Mouse (Mus musculus) limb, embryonic 12.5 days (tissue): Measurements from ENCODE around the gene Myo5c. TPM values are rescaled to one million over a fixed set of nuclear protein-coding genes. Genes with fewer than 3 reads are reported as not detected.

Source experiments
- ATAC-seq: fragments of 200-750 bp; cut with Nextera tagmentation; 2 replicates; pipeline ENCODE4 v1.8.0; 2017; ENCODE audit warnings: low read depth, moderate TSS enrichment; ENCODE audit not compliant: insufficient number of reproducible peaks, insufficient read depth, low FRiP score, low TSS enrichment
- H3K27ac ChIP-seq: fragments of 300-500 bp; sonication (generic); 2 replicates; pipeline ENCODE4 v1.5.1; 2016; ENCODE audit warnings: mild to moderate bottlenecking, moderate library complexity
- H3K27me3 ChIP-seq: fragments of 300-500 bp; sonication (generic); 2 replicates; pipeline ENCODE4 v1.6.1; 2016; ENCODE audit warnings: mild to moderate bottlenecking, moderate library complexity
- H3K36me3 ChIP-seq: fragments of 300-500 bp; sonication (generic); 2 replicates; pipeline ENCODE4 v1.6.1; 2016; ENCODE audit warnings: mild to moderate bottlenecking, moderate library complexity
- H3K4me1 ChIP-seq: fragments of 300-500 bp; sonication (generic); replicated peaks from 2 replicates; pipeline ENCODE4 v1.6.1; 2016
- H3K4me2 ChIP-seq: fragments of 300-500 bp; sonication (generic); 2 replicates; pipeline ENCODE4 v1.6.1; 2016; ENCODE audit warnings: mild to moderate bottlenecking, moderate library complexity
- H3K4me3 ChIP-seq: fragments of 300-500 bp; sonication (generic); replicated peaks from 2 replicates; pipeline ENCODE4 v1.5.1; 2016; ENCODE audit warnings: mild to moderate bottlenecking
- H3K9ac ChIP-seq: fragments of 300-500 bp; sonication (generic); replicated peaks from 2 replicates; pipeline ENCODE4 v1.6.1; 2016; ENCODE audit warnings: mild to moderate bottlenecking, moderate library complexity
- H3K9me3 ChIP-seq: fragments of 300-500 bp; sonication (generic); 2 replicates; pipeline ENCODE4 v1.6.1; 2016; ENCODE audit warnings: mild to moderate bottlenecking, moderate library complexity
- WGBS: fragments of 180-500 bp; shearing (Covaris S2); methylation state at CpG from one replicate; pipeline ENCODE4 v1.1.7; 2016; 5-methylcytosine and 5-hydroxymethylcytosine counted together
- polyA plus RNA-seq: library from polyadenylated mRNA; unstranded; fragments of >200 nt; fragmentation: Nextera tagmentation; extraction: Ambion mirVana; gene quantifications from 2 replicates; pipeline ENCODE4 v1.2.1, GENCODE M21; 2016

Gene Myo5c
- polyA plus RNA-seq = 0.19 and 0.31 TPM in 2 replicates

GRCm38 (mm10) chr9:75231841-75232746 lies at the start of gene Myo5c:
Gene Myo5c, plus strand, starts transcription at chr9:75232020.
- peaks cover 42% of the 10 kb centered on the region for H3K27me3 ChIP-seq
- 0 out of 2 replicates have a peak, but pooled peaks have one; percentile 4 for ATAC-seq
- WGBS = 3% methylated on average over 48 of the region's 48 CpGs

GRCm38 (mm10) chr9:75187646-75188260 lies 44.1 kb upstream of the Myo5c start:
- Histone ChIP-seq H3K4me2 (no peak overlapping the region), H3K4me1 (no peaks in the 10 kb centered on the region), H3K9me3 (no peaks in the 10 kb centered on the region), H3K36me3 (peaks cover 53% of the 10 kb centered on the region), H3K4me3 (no peak overlapping the region), H3K27me3 (no peaks in the 10 kb centered on the region), H3K27ac (no peak overlapping the region), H3K9ac (no peak overlapping the region)
- WGBS = 85% methylated on average over 3 of the region's 3 CpGs
- no peak for ATAC-seq

More at GRCm38 (mm10) chr9:75231841-75232746, at the start of gene Myo5c:
- H3K4me1 ChIP-seq = peaks cover 6% of the 10 kb centered on the region
- peak within 1 kb of the TSS; percentile 83 for H3K4me2 ChIP-seq
- peak within 1 kb of the TSS; percentile 31; the same call in 1 of the 2 replicates for H3K9ac ChIP-seq
- H3K9me3 ChIP-seq = no peaks in the 10 kb centered on the region
- H3K27ac ChIP-seq = no peak within 1 kb of the TSS
- H3K4me3 ChIP-seq = peak within 1 kb of the TSS; percentile 46
- H3K36me3 ChIP-seq = no peaks in the 10 kb centered on the region

- Histone ChIP-seq H3K36me3 (peaks cover 39% of the 10 kb centered on the region; the same call in 1 of the 2 replicates), H3K9me3 (no peaks in the 10 kb centered on the region), H3K4me2 (no peak overlapping the region), H3K4me3 (no peak overlapping the region), H3K27ac (no peak overlapping the region), H3K27me3 (no peaks in the 10 kb centered on the region), H3K9ac (no peak overlapping the region), H3K4me1 (no peaks in the 10 kb centered on the region)
- WGBS = 66% methylated on average over 4 of the region's 4 CpGs
- no peak for ATAC-seq
These were observed 38.0 kb upstream of the Myo5c start for GRCm38 (mm10) chr9:75193858-75194257.

- no peak overlapping the region for H3K4me3 ChIP-seq
- no peaks in the 10 kb centered on the region for H3K9me3 ChIP-seq
- H3K27ac ChIP-seq = no peak overlapping the region
- no peaks in the 10 kb centered on the region for H3K27me3 ChIP-seq
- no peak overlapping the region for H3K9ac ChIP-seq
- no peaks in the 10 kb centered on the region for H3K4me1 ChIP-seq
- no peak for ATAC-seq
- no peak overlapping the region for H3K4me2 ChIP-seq
- 80% methylated on average over 2 of the region's 2 CpGs for WGBS
- H3K36me3 ChIP-seq = peaks cover 45% of the 10 kb centered on the region
These were observed 35.5 kb upstream of the Myo5c start for GRCm38 (mm10) chr9:75196335-75196734.

- H3K9ac ChIP-seq = no peak overlapping the region
- no peak overlapping the region for H3K4me3 ChIP-seq
- H3K27me3 ChIP-seq = no peaks in the 10 kb centered on the region
- no peak overlapping the region for H3K4me2 ChIP-seq
- no peaks in the 10 kb centered on the region for H3K4me1 ChIP-seq
- H3K36me3 ChIP-seq = peaks cover 52% of the 10 kb centered on the region
- ATAC-seq = no peak
- no peaks in the 10 kb centered on the region for H3K9me3 ChIP-seq
- H3K27ac ChIP-seq = no peak overlapping the region
- WGBS = 60% methylated on average over 6 of the region's 6 CpGs
These were observed 34.5 kb upstream of the Myo5c start for GRCm38 (mm10) chr9:75197297-75197696.

GRCm38 (mm10) chr9:75201506-75201905 lies 30.3 kb upstream of the Myo5c start:
- ATAC-seq = no peak
- no peaks in the 10 kb centered on the region for H3K27me3 ChIP-seq
- H3K4me1 ChIP-seq = no peaks in the 10 kb centered on the region
- no peaks in the 10 kb centered on the region for H3K9me3 ChIP-seq
- H3K9ac ChIP-seq = no peak overlapping the region
- H3K4me2 ChIP-seq = no peak overlapping the region
- H3K27ac ChIP-seq = no peak overlapping the region
- WGBS = 90% methylated on average over 1 of the region's 1 CpGs
- peaks cover 58% of the 10 kb centered on the region for H3K36me3 ChIP-seq
- no peak overlapping the region for H3K4me3 ChIP-seq

GRCm38 (mm10) chr9:75202036-75202435 lies 29.8 kb upstream of the Myo5c start:
- H3K36me3 ChIP-seq = peaks cover 58% of the 10 kb centered on the region
- H3K4me3 ChIP-seq = no peak overlapping the region
- no peak overlapping the region for H3K4me2 ChIP-seq
- ATAC-seq = no peak
- no peaks in the 10 kb centered on the region for H3K27me3 ChIP-seq
- no peak overlapping the region for H3K27ac ChIP-seq
- no peaks in the 10 kb centered on the region for H3K9me3 ChIP-seq
- WGBS = 89% methylated on average over 2 of the region's 2 CpGs
- H3K9ac ChIP-seq = no peak overlapping the region
- H3K4me1 ChIP-seq = no peaks in the 10 kb centered on the region

- Histone ChIP-seq H3K4me3 (no peak overlapping the region), H3K36me3 (peaks cover 44% of the 10 kb centered on the region), H3K4me2 (no peak overlapping the region), H3K27ac (no peak overlapping the region), H3K9ac (no peak overlapping the region), H3K4me1 (0 out of 2 replicates have a peak, but pooled peaks cover 7% of the 10 kb centered on the region), H3K27me3 (no peaks in the 10 kb centered on the region), H3K9me3 (no peaks in the 10 kb centered on the region)
- no peak for ATAC-seq
- WGBS = 83% methylated on average over 1 of the region's 1 CpGs
These were observed 22.6 kb upstream of the Myo5c start for GRCm38 (mm10) chr9:75209246-75209645.

- no peak overlapping the region for H3K9ac ChIP-seq
- no peaks in the 10 kb centered on the region for H3K9me3 ChIP-seq
- H3K27me3 ChIP-seq = no peaks in the 10 kb centered on the region
- H3K4me3 ChIP-seq = no peak overlapping the region
- peaks cover 43% of the 10 kb centered on the region for H3K36me3 ChIP-seq
- WGBS = 65% methylated on average over 2 of the region's 2 CpGs
- ATAC-seq = no peak
- no peak overlapping the region for H3K4me2 ChIP-seq
- no peak overlapping the region for H3K27ac ChIP-seq
- 0 out of 2 replicates have a peak, but pooled peaks cover 7% of the 10 kb centered on the region for H3K4me1 ChIP-seq
These were observed 21.6 kb upstream of the Myo5c start for GRCm38 (mm10) chr9:75210269-75210668.

- 93% methylated on average over 11 of the region's 11 CpGs for WGBS
- Histone ChIP-seq H3K9ac (no peak overlapping the region), H3K9me3 (no peaks in the 10 kb centered on the region), H3K4me3 (no peak overlapping the region), H3K27ac (no peak overlapping the region), H3K4me2 (no peak overlapping the region), H3K36me3 (peaks cover 67% of the 10 kb centered on the region), H3K27me3 (no peaks in the 10 kb centered on the region), H3K4me1 (0 out of 2 replicates have a peak, but pooled peaks cover 7% of the 10 kb centered on the region)
- ATAC-seq = no peak
These were observed 16.9 kb upstream of the Myo5c start for GRCm38 (mm10) chr9:75214743-75215413.

- Histone ChIP-seq H3K27me3 (no peaks in the 10 kb centered on the region), H3K36me3 (peaks cover 45% of the 10 kb centered on the region), H3K4me3 (no peak overlapping the region), H3K9me3 (no peaks in the 10 kb centered on the region), H3K27ac (no peak overlapping the region), H3K9ac (no peak overlapping the region), H3K4me1 (peaks cover 5% of the 10 kb centered on the region; the same call in 1 of the 2 replicates), H3K4me2 (no peak overlapping the region)
- 79% methylated on average over 5 of the region's 5 CpGs for WGBS
- no peak for ATAC-seq
These were observed 11.9 kb upstream of the Myo5c start for GRCm38 (mm10) chr9:75219942-75220341.
